Mouse (Mus musculus) spleen, adult 2 months (tissue): Measurements from ENCODE around the gene Selenov.

Source experiments
- CTCF ChIP-seq: fragments of 200-500 bp; IDR thresholded peaks from 2 replicates; pipeline ENCODE4 v1.5.1; 2011; ENCODE audit warnings: mild to moderate bottlenecking, inconsistent platforms; ENCODE audit not compliant: insufficient read depth, insufficient read length, insufficient replicate concordance; ENCODE audit errors: extremely low read depth
- POLR2A ChIP-seq: fragments of 200-500 bp; IDR thresholded peaks from 2 replicates; pipeline ENCODE4 v1.6.1; 2011; ENCODE audit warnings: low read depth, low read length, inconsistent platforms

GRCm38 (mm10) chr7:28325293-28325692 is 34.3 kb upstream of the Selenov start:
- TF ChIP-seq CTCF: no peak
- no peak for TF ChIP-seq POLR2A
